Comparison of ENCODE assay signal across 9 mouse cellular contexts in genomic region chr16:94601089-94601488, GRCm38 (mm10). TPM values are rescaled to one million over a fixed set of nuclear protein-coding genes. Genes with fewer than 3 reads are reported as not detected.
DNase-seq lines count a peak whose midpoint lies in the region; ATAC-seq lines count a peak whose summit lies in the region.
"Had no signal": no experiment of that assay in that cellular context is flagged by ENCODE, and none has a peak within 500 bp of the region (broad histone marks: within the 10 kb centered on the region; RNA-seq: fewer than 3 reads in every experiment).

No protein-coding gene starts in this region.

- H3K9me3 ChIP-seq in kidney, embryonic 14.5 days (ENCODE audit: control insufficient read depth, low read length): no peaks in the 10 kb centered on the region
- H3K9me3 ChIP-seq in stomach, embryonic 14.5 days (ENCODE audit: control insufficient read depth, low read depth, low read length): no peaks in the 10 kb centered on the region

- no peaks in the 10 kb centered on the region for H3K36me3 ChIP-seq in kidney, embryonic 14.5 days (ENCODE audit: control insufficient read depth, insufficient read depth, low read length)
- no peaks in the 10 kb centered on the region for H3K36me3 ChIP-seq in stomach, embryonic 14.5 days (ENCODE audit: control insufficient read depth, insufficient read depth, low read length)

- H3K4me3 ChIP-seq in kidney, embryonic 14.5 days (ENCODE audit: low read length): no peak overlapping the region
- H3K4me3 ChIP-seq in stomach, embryonic 14.5 days (ENCODE audit: low read depth, low read length): no peak overlapping the region

- H3K4me2 ChIP-seq in kidney, embryonic 14.5 days (replicated peaks; ENCODE audit: low read depth, low read length): peak overlapping the region; percentile 12; the same call in 1 of the 2 replicates
- no peak overlapping the region for H3K4me2 ChIP-seq in stomach, embryonic 14.5 days (replicated peaks; ENCODE audit: low read depth, low read length)

- H3K4me1 ChIP-seq in kidney, embryonic 14.5 days (ENCODE audit: control insufficient read depth, insufficient read depth, low read length): peaks cover 47% of the 10 kb centered on the region
- peaks cover 54% of the 10 kb centered on the region for H3K4me1 ChIP-seq in stomach, embryonic 14.5 days (ENCODE audit: control insufficient read depth, insufficient read depth, low read length)

- peak; percentile 19 for DNase-seq in adrenal gland, postnatal 14 days
- DNase-seq in adrenal gland, adult (ENCODE audit: inconsistent age in 2 of 2, low spot score in 1 of 2): no peak
- DNase-seq in kidney, postnatal 36 days: no peak
- peak; percentile 11 for DNase-seq in retina, postnatal 1 day
- no peak for DNase-seq in retina, embryonic 14.5 days (ENCODE audit: low spot score)
- DNase-seq in right cerebral cortex, adult 2 months (ENCODE audit: low spot score in 2 of 2): no peak

- H3K9ac ChIP-seq in kidney, embryonic 14.5 days (ENCODE audit: low read depth, low read length): no peak overlapping the region
- no peak overlapping the region for H3K9ac ChIP-seq in stomach, embryonic 14.5 days (replicated peaks; ENCODE audit: low read depth, low read length)

- peak overlapping the region; percentile 43; the same call in 1 of the 2 replicates for H3K27ac ChIP-seq in kidney, embryonic 14.5 days (ENCODE audit: low read depth, low read length)
- 0 out of 2 replicates have a peak overlapping the region, but pooled peaks have one; percentile 21 for H3K27ac ChIP-seq in stomach, embryonic 14.5 days (ENCODE audit: low read length)

- no peaks in the 10 kb centered on the region for H3K27me3 ChIP-seq in kidney, embryonic 14.5 days (ENCODE audit: control insufficient read depth, insufficient read depth, low read length)
- H3K27me3 ChIP-seq in stomach, embryonic 14.5 days (ENCODE audit: control insufficient read depth, insufficient read depth, low read length): no peaks in the 10 kb centered on the region

- no peak for ATAC-seq in kidney, embryonic 14.5 days (ENCODE audit: low FRiP score, low TSS enrichment)
- 0 out of 2 replicates have a peak, but pooled peaks have one; percentile 35 for ATAC-seq in stomach, embryonic 14.5 days (ENCODE audit: insufficient number of reproducible peaks, insufficient read depth, low FRiP score, low read depth)
- ATAC-seq: midbrain, embryonic 16.5 days had no signal

- 66% methylated on average over 5 of the region's 5 CpGs for WGBS in kidney, embryonic 14.5 days
- 58% methylated on average over 5 of the region's 5 CpGs for WGBS in stomach, embryonic 14.5 days

RNA-seq across cellular contexts. Expression of gene Dyrk1a, which starts 31.3 kb away (rescaled TPM):
- 61.3 and 65.3 TPM in 2 replicates for total RNA-seq in adrenal gland, postnatal 14 days (2021)
- 13.3 and 18.2 TPM in 2 replicates for polyA plus RNA-seq in kidney, embryonic 14.5 days (2014; fragmentation: Nextera tagmentation; extraction: Ambion mirVana)
- 14.1 and 16.8 TPM in 2 replicates for polyA plus RNA-seq in stomach, embryonic 14.5 days (2014; fragmentation: Nextera tagmentation; extraction: Ambion mirVana)

Comparison
In these comparisons a context has a peak if more than half of its experiments do, and no peak if none do; other contexts are left out.
1. DNase-seq: peak in adrenal gland, postnatal 14 days (single experiment) and retina, postnatal 1 day (single experiment); none in adrenal gland, adult (0 of 2), kidney, postnatal 36 days (0 of 2), retina, embryonic 14.5 days (single experiment) and right cerebral cortex, adult 2 months (0 of 2).